Mouse (Mus musculus) MEL (cell line): ENCODE measurements around the gene Mog.

Experiments used
- CTCF ChIP-seq, 3 experiments: IDR thresholded peaks in 2 of 3; conservative IDR thresholded peaks in 1 of 3; 2 replicates each; pipeline ENCODE4 v1.5.1; 2011 to 2012; ENCODE audit warnings: low read length in 3 of 3, low read depth in 2 of 3, mild to moderate bottlenecking in 2 of 3, improper control_type of control experiment in 1 of 3, inconsistent platforms in 1 of 3, mixed read lengths in 1 of 3, moderate library complexity in 1 of 3; ENCODE audit not compliant: control insufficient read depth in 1 of 3, insufficient read depth in 1 of 3, poor library complexity in 1 of 3, severe bottlenecking in 1 of 3
- E2F4 ChIP-seq: IDR thresholded peaks from 2 replicates; pipeline ENCODE4 v1.6.1; 2011; ENCODE audit warnings: low read depth, low read length, improper control_type of control experiment, borderline replicate concordance
- EP300 ChIP-seq, 2 experiments: IDR thresholded peaks; 2 replicates each; pipeline ENCODE4 v1.6.1; 2011; ENCODE audit warnings: improper control_type of control experiment in 2 of 2, low read length in 2 of 2, low read depth in 1 of 2, mild to moderate bottlenecking in 1 of 2
- MEF2A ChIP-seq: IDR thresholded peaks from 2 replicates; pipeline ENCODE4 v1.6.1; 2014; ENCODE audit warnings: low read depth, mild to moderate bottlenecking, inconsistent platforms, low read length, improper control_type of control experiment; ENCODE audit not compliant: poor library complexity, insufficient replicate concordance, severe bottlenecking; ENCODE audit errors: extremely low read depth
- POLR2A ChIP-seq, 2 experiments: IDR thresholded peaks; 2 replicates each; pipeline ENCODE4 v1.6.1; 2011 to 2012; ENCODE audit warnings: low read length in 2 of 2, mild to moderate bottlenecking in 2 of 2, control low read depth in 1 of 2, improper control_type of control experiment in 1 of 2, low read depth in 1 of 2, moderate library complexity in 1 of 2; ENCODE audit not compliant: control insufficient read depth in 1 of 2, insufficient read depth in 1 of 2, poor library complexity in 1 of 2
- POLR2AphosphoS2 ChIP-seq: IDR thresholded peaks from 2 replicates; pipeline ENCODE4 v1.6.1; 2011; ENCODE audit warnings: low read length, improper control_type of control experiment
- POLR2AphosphoS5 ChIP-seq: IDR thresholded peaks from 2 replicates; pipeline ENCODE4 v1.6.1; 2012; ENCODE audit warnings: low read depth, borderline replicate concordance, mild to moderate bottlenecking, inconsistent platforms, low read length, moderate library complexity, mixed read lengths
- SIN3A ChIP-seq: IDR thresholded peaks from 2 replicates; pipeline ENCODE4 v1.6.1; 2012; ENCODE audit warnings: low read length, improper control_type of control experiment, inconsistent platforms
- SMC3 ChIP-seq: IDR thresholded peaks from 2 replicates; pipeline ENCODE4 v1.6.1; 2011; ENCODE audit warnings: low read depth, low read length, improper control_type of control experiment
- TAL1 ChIP-seq: IDR thresholded peaks from 2 replicates; pipeline ENCODE4 v1.6.1; 2012; ENCODE audit warnings: mild to moderate bottlenecking, inconsistent platforms, low read length, moderate library complexity, mixed read lengths
- USF1 ChIP-seq: IDR thresholded peaks from 2 replicates; pipeline ENCODE4 v1.6.1; 2014; ENCODE audit warnings: low read depth, mild to moderate bottlenecking, inconsistent platforms, low read length, improper control_type of control experiment, moderate library complexity
- ZKSCAN1 ChIP-seq: IDR thresholded peaks from 2 replicates; pipeline ENCODE4 v1.6.1; 2012; ENCODE audit warnings: low read depth, mild to moderate bottlenecking, inconsistent platforms, low read length, improper control_type of control experiment, moderate library complexity

DNA sequence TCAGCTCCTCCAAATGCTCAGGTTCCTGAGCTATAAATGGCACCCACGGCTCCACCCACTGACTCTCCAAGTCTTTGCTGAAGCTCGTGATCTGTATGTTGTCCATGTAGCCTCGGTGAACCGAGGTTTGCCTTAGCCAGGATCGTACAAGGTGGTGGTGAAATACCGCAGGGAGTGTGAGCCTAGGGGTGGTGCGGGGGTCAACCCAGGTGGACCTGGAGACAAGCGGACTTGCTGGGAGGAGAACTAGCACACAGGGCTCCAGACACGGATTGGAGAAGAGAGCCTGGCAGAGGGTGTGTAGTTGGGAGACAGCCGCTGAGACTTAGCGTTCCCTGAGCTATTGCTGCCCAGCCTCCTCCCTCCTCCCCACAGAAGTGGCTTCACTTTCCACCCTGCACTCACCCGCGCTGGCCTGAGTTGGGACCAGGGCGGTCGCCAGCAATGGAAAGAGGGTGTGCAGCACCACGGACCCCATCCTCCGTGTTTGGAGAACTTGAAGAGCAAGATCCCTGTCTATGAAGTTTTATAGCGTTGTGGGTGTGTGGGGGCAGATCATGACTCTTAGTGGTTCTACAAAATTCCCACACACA lies 41.9 kb downstream of the Mog start, which contains the start of gene 2410137M14Rik:
- no peak for TF ChIP-seq ZKSCAN1
- no peak for TF ChIP-seq SMC3
- TF ChIP-seq CTCF (IDR thresholded peaks at IDR 0.05 in 2 of 3, conservative IDR thresholded peaks at IDR 0.05 in 1 of 3; ENCODE audit: control insufficient read depth in 1 of 3, insufficient read depth in 1 of 3, low read depth in 2 of 3, low read length in 3 of 3, poor library complexity in 1 of 3, severe bottlenecking in 1 of 3): no peak
- no peak for TF ChIP-seq E2F4
- no peak for TF ChIP-seq USF1
- no peak for TF ChIP-seq POLR2AphosphoS5
- TF ChIP-seq POLR2A (IDR thresholded peaks at IDR 0.05; ENCODE audit: control insufficient read depth in 1 of 2, insufficient read depth in 1 of 2, low read depth in 1 of 2, low read length in 2 of 2, poor library complexity in 1 of 2): no peak
- no peak for TF ChIP-seq TAL1
- no peak for TF ChIP-seq MEF2A
- TF ChIP-seq EP300 (IDR thresholded peaks at IDR 0.05; ENCODE audit: low read depth in 1 of 2, low read length in 2 of 2): no peak
- TF ChIP-seq SIN3A: no peak
- no peak for TF ChIP-seq POLR2AphosphoS2
